Mouse (Mus musculus): ENCODE data around the gene Hist2h2bb. TPM values are rescaled to one million over a fixed set of nuclear protein-coding genes. Genes with fewer than 3 reads are reported as not detected.
A peak's percentile ranks its signal among the peaks of the same experiment; 100 is the strongest.
"Not testable (repeated sequence)": the region's sequence is repeated elsewhere in the genome, so short reads cannot be mapped to it uniquely, and the experiment has no call there.

The Hist2h2bb gene
- total RNA-seq, 2 experiments from 2014 or later, result 126 to 137 TPM

GRCm38 (mm10) chr3:96263558-96264403, 5.8 kb upstream of the Hist2h2bb start:
- TF ChIP-seq CTCF (conservative IDR thresholded peaks at IDR 0.05), result no peak
- Histone ChIP-seq H3K4me3 (peak overlapping the region; percentile 68), H3K27ac (peak overlapping the region; percentile 99)
- DNase-seq (ENCODE audit: low spot score in 2 of 2), result no peak

GRCm38 (mm10) chr3:96264404-96264949, 5.1 kb upstream of the Hist2h2bb start:
- no peak for DNase-seq (ENCODE audit: low spot score in 2 of 2)
- TF ChIP-seq CTCF (conservative IDR thresholded peaks at IDR 0.05), result no peak
- H3K27ac ChIP-seq, result peak overlapping the region; percentile 99
- no peak overlapping the region; the same call in 1 of the 2 replicates for H3K4me3 ChIP-seq

GRCm38 (mm10) chr3:96266132-96266710, 3.3 kb upstream of the Hist2h2bb start:
- DNase-seq (ENCODE audit: low spot score in 2 of 2), result no peak
- TF ChIP-seq CTCF (conservative IDR thresholded peaks at IDR 0.05), result no peak
- H3K4me3 ChIP-seq, result no peak overlapping the region
- H3K27ac ChIP-seq, result no peak overlapping the region

- H3K4me3 ChIP-seq, result peak overlapping the region; percentile 51; the same call in 1 of the 2 replicates
- H3K27ac ChIP-seq, result peak overlapping the region; percentile 92
- TF ChIP-seq CTCF (conservative IDR thresholded peaks at IDR 0.05), result no peak
- no peak for DNase-seq (ENCODE audit: low spot score in 2 of 2)
These were observed 2.0 kb upstream of the Hist2h2bb start for GRCm38 (mm10) chr3:96267541-96267940.

- DNase-seq (ENCODE audit: low spot score in 2 of 2), result peak; percentile 76 to 86
- peak; percentile 6; the same call in 1 of the 2 replicates for TF ChIP-seq CTCF (conservative IDR thresholded peaks at IDR 0.05)
- H3K27ac ChIP-seq, result peak within 1 kb of the TSS; percentile 92
- peak within 1 kb of the TSS; percentile 81 for H3K4me3 ChIP-seq
These were observed 1.3 kb upstream of the Hist2h2bb start, which contains the start of gene Hist2h3b for GRCm38 (mm10) chr3:96268051-96268775. Hist2h3b (plus strand) TSS chr3:96268654.

GRCm38 (mm10) chr3:96268776-96269378, 675 bp upstream of the Hist2h2bb start:
- Histone ChIP-seq H3K27ac (peak overlapping the region; percentile 92), H3K4me3 (peak overlapping the region; percentile 81)
- TF ChIP-seq CTCF (conservative IDR thresholded peaks at IDR 0.05), result 0 out of 2 replicates have a peak, but pooled peaks have one; percentile 5
- DNase-seq (ENCODE audit: low spot score in 2 of 2), result not testable (repeated sequence)

GRCm38 (mm10) chr3:96273591-96274465, 4.3 kb downstream of the Hist2h2bb start:
- H3K27ac ChIP-seq, result no peak overlapping the region
- no peak for DNase-seq (ENCODE audit: low spot score in 2 of 2)
- H3K4me3 ChIP-seq, result peak overlapping the region; percentile 56
- no peak for TF ChIP-seq CTCF (conservative IDR thresholded peaks at IDR 0.05)

GRCm38 (mm10) chr3:96277428-96277799, 7.9 kb downstream of the Hist2h2bb start:
- no peak for TF ChIP-seq CTCF (conservative IDR thresholded peaks at IDR 0.05)
- Histone ChIP-seq H3K27ac (peak overlapping the region; percentile 89; the same call in 1 of the 2 replicates), H3K4me3 (peak overlapping the region; percentile 56)
- no peak for DNase-seq (ENCODE audit: low spot score in 2 of 2)

- Histone ChIP-seq H3K4me3 (peak overlapping the region; percentile 56), H3K27ac (peak overlapping the region; percentile 89)
- DNase-seq (ENCODE audit: low spot score in 2 of 2), result peak; percentile 92
- peak; percentile 73 for TF ChIP-seq CTCF (conservative IDR thresholded peaks at IDR 0.05)
These were observed 8.5 kb downstream of the Hist2h2bb start for GRCm38 (mm10) chr3:96277800-96278624.

- no peak overlapping the region for H3K4me3 ChIP-seq
- no peak overlapping the region for H3K27ac ChIP-seq
- DNase-seq (ENCODE audit: low spot score in 2 of 2), result no peak
- TF ChIP-seq CTCF (conservative IDR thresholded peaks at IDR 0.05), result no peak
These were observed 11.1 kb downstream of the Hist2h2bb start for GRCm38 (mm10) chr3:96280660-96281059.

GRCm38 (mm10) chr3:96284457-96284856, 14.9 kb downstream of the Hist2h2bb start:
- TF ChIP-seq CTCF (conservative IDR thresholded peaks at IDR 0.05), result peak; percentile 74
- no peak for DNase-seq (ENCODE audit: low spot score in 2 of 2)
- Histone ChIP-seq H3K4me3 (no peak overlapping the region), H3K27ac (no peak overlapping the region)
